8 mouse cellular contexts compared by ENCODE assay signal in genomic region chr6:86793957-86794356, GRCm38 (mm10). TPM values are rescaled to one million over a fixed set of nuclear protein-coding genes. Genes with fewer than 3 reads are reported as not detected.
DNase-seq lines count a peak whose midpoint lies in the region; ATAC-seq and TF ChIP-seq lines count a peak whose summit lies in the region.

No protein-coding gene starts in this region.

- ATAC-seq in hindbrain, embryonic 12.5 days (ENCODE audit: low FRiP score), result no peak
- ATAC-seq in liver, embryonic 13.5 days (ENCODE audit: low read depth), result no peak

- in situ Hi-C loops in ES-E14 (cut with MboI; ENCODE audit: low sequenced_read_pairs in 2 of 2, unreplicated experiment in 2 of 2), result no loop called here

- peak overlapping the region; percentile 71 for H3K9ac ChIP-seq in heart, adult 2 months (ENCODE audit: low read depth, low read length)
- H3K9ac ChIP-seq in ES-E14 (ENCODE audit: insufficient read depth, low read depth, low read length, poor library complexity, severe bottlenecking), result peak overlapping the region; percentile 72
- H3K9ac ChIP-seq in hindbrain, embryonic 12.5 days, result peak overlapping the region; percentile 53; the same call in 1 of the 2 replicates
- H3K9ac ChIP-seq in liver, embryonic 13.5 days, result no peak overlapping the region

- no peak for TF ChIP-seq POLR2A in heart, adult 2 months (IDR thresholded peaks at IDR 0.05; ENCODE audit: insufficient read depth, low read depth, low read length)

- no peaks in the 10 kb centered on the region for H3K36me3 ChIP-seq in heart, adult 2 months (ENCODE audit: control insufficient read depth, insufficient read depth, low read length)
- H3K36me3 ChIP-seq in ES-E14 (ENCODE audit: control insufficient read depth, insufficient read depth, low read length, poor library complexity, severe bottlenecking), result no peaks in the 10 kb centered on the region
- H3K36me3 ChIP-seq in hindbrain, embryonic 12.5 days, result no peaks in the 10 kb centered on the region
- H3K36me3 ChIP-seq in liver, embryonic 13.5 days, result no peaks in the 10 kb centered on the region

- no peaks in the 10 kb centered on the region for H3K27me3 ChIP-seq in heart, adult 2 months (ENCODE audit: control insufficient read depth, insufficient read depth, low read length)
- H3K27me3 ChIP-seq in hindbrain, embryonic 12.5 days, result peaks cover 39% of the 10 kb centered on the region
- peaks cover 67% of the 10 kb centered on the region for H3K27me3 ChIP-seq in liver, embryonic 13.5 days

- intact Hi-C loops in heart, adult 2 months (cut with DNase I), result no loop called here

- H3K27ac ChIP-seq in heart, adult 2 months, result peak overlapping the region; percentile 79
- no peak overlapping the region for H3K27ac ChIP-seq in ES-E14 (ENCODE audit: insufficient read depth, low read depth, low read length, poor library complexity, severe bottlenecking)
- no peak overlapping the region for H3K27ac ChIP-seq in hindbrain, embryonic 12.5 days
- H3K27ac ChIP-seq in liver, embryonic 13.5 days, result no peak overlapping the region

- TF ChIP-seq EP300 in heart, adult 2 months (IDR thresholded peaks at IDR 0.05; ENCODE audit: insufficient read depth, low read depth, low read length), result no peak

- no peak for TF ChIP-seq CTCF in heart, adult 2 months (IDR thresholded peaks at IDR 0.05)

- 62% methylated on average over 5 of the region's 5 CpGs for WGBS in heart, adult 2 months
- WGBS in hindbrain, embryonic 12.5 days, result 51% methylated on average over 5 of the region's 5 CpGs
- WGBS in liver, embryonic 13.5 days (ENCODE audit: insufficient replicate concordance), result 49% methylated on average over 5 of the region's 5 CpGs

- H3K4me2 ChIP-seq in hindbrain, embryonic 12.5 days (replicated peaks), result peak overlapping the region; percentile 93
- peak overlapping the region; percentile 83 for H3K4me2 ChIP-seq in liver, embryonic 13.5 days

- H3K4me1 ChIP-seq in heart, adult 2 months (ENCODE audit: control insufficient read depth, insufficient read depth, low read length), result peaks cover 4% of the 10 kb centered on the region
- H3K4me1 ChIP-seq in ES-E14 (ENCODE audit: control insufficient read depth in 2 of 2, insufficient read depth in 2 of 2, low read length in 2 of 2, poor library complexity in 1 of 2), result peaks cover 7 to 8% of the 10 kb centered on the region in 2 experiments; a peak in 2 of 4 replicates
- H3K4me1 ChIP-seq in hindbrain, embryonic 12.5 days, result peaks cover 11% of the 10 kb centered on the region
- H3K4me1 ChIP-seq in liver, embryonic 13.5 days (replicated peaks), result peaks cover 18% of the 10 kb centered on the region

- no peak for DNase-seq in heart, adult 2 months
- DNase-seq in heart, adult 8-10 months (ENCODE audit: low spot score), result no peak
- no peak for DNase-seq in ES-E14 (ENCODE audit: low read depth, low spot score)
- no peak for DNase-seq in liver, embryonic 13.5 days
- no peak for DNase-seq in frontal cortex, postnatal 36 days (ENCODE audit: low spot score in 2 of 2)
- DNase-seq in right cerebral cortex, adult 2 months (ENCODE audit: low spot score in 2 of 2), result no peak
- DNase-seq in gastrocnemius, adult 18-20 months (ENCODE audit: low spot score), result no peak

- H3K79me2 ChIP-seq in heart, adult 2 months (replicated peaks; ENCODE audit: control insufficient read depth, insufficient read depth, low read length), result no peaks in the 10 kb centered on the region

- no peaks in the 10 kb centered on the region for H3K9me3 ChIP-seq in ES-E14 (ENCODE audit: control insufficient read depth, insufficient read depth, low read depth, low read length)
- H3K9me3 ChIP-seq in hindbrain, embryonic 12.5 days (replicated peaks), result no peaks in the 10 kb centered on the region
- no peaks in the 10 kb centered on the region for H3K9me3 ChIP-seq in liver, embryonic 13.5 days (replicated peaks)

- peak overlapping the region; percentile 83 for H3K4me3 ChIP-seq in heart, adult 2 months
- H3K4me3 ChIP-seq in ES-E14 (ENCODE audit: insufficient read depth in 1 of 2, low read depth in 1 of 2, low read length in 2 of 2, poor library complexity in 1 of 2, severe bottlenecking in 1 of 2), result peak overlapping the region; percentile 72 to 91; a peak in 2 of 4 replicates
- no peak overlapping the region for H3K4me3 ChIP-seq in hindbrain, embryonic 12.5 days
- H3K4me3 ChIP-seq in liver, embryonic 13.5 days (replicated peaks), result peak overlapping the region; percentile 66

TF ChIP-seq in ES-E14, 5 proteins besides CTCF, POLR2A, EP300 and RAD21:
- TF ChIP-seq CHD2 (IDR thresholded peaks at IDR 0.05; ENCODE audit: low read depth, low read length) (no peak), ZNF384 (IDR thresholded peaks at IDR 0.05; ENCODE audit: low read depth, low read length) (no peak), ZC3H11A (IDR thresholded peaks at IDR 0.05; ENCODE audit: borderline replicate concordance, low read depth, low read length) (no peak), HCFC1 (IDR thresholded peaks at IDR 0.05; ENCODE audit: borderline replicate concordance, insufficient read depth, low read length) (no peak), MAFK (IDR thresholded peaks at IDR 0.05; ENCODE audit: insufficient read depth, low read depth, low read length) (no peak)

RNA-seq across cellular contexts. Expression of gene Anxa4, which starts 0.6 kb away (rescaled TPM):
- 10 to 100 TPM; 33.1 to 33.3 TPM for total RNA-seq in heart, adult 2 months (2021)
- polyA plus RNA-seq in heart, adult 2 months (2012; rRNA removed), result 18.1 and 23.4 TPM in 2 replicates
- 10 to 100 TPM; 29.2 to 41.0 (median 37.3) TPM for total RNA-seq in heart, adult 8-10 months (2022)
- 14.0 and 22.1 TPM in 2 replicates for total RNA-seq in ES-E14 (2012; rRNA removed)
- polyA plus RNA-seq in hindbrain, embryonic 12.5 days (2016; fragmentation: Nextera tagmentation; extraction: Ambion mirVana), result 9.9 and 11.3 TPM in 2 replicates
- 28.1 and 31.7 TPM in 2 replicates for polyA plus RNA-seq in liver, embryonic 13.5 days (2015; fragmentation: Nextera tagmentation; extraction: Ambion mirVana)
- 10 to 100 TPM; 14.6 to 28.1 TPM for total RNA-seq in gastrocnemius, adult 18-20 months (2021)

RNA-seq across cellular contexts. Expression of gene Aak1, which starts 55.4 kb away (rescaled TPM):
- total RNA-seq in heart, adult 2 months (2021), result 10 to 100 TPM; 81.6 to 85.5 TPM
- 20.5 and 31.2 TPM in 2 replicates for polyA plus RNA-seq in heart, adult 2 months (2012; rRNA removed)
- total RNA-seq in heart, adult 8-10 months (2022), result 10 to 100 TPM; 75.9 to 93.5 (median 92.3) TPM
- total RNA-seq in ES-E14 (2012; rRNA removed), result 17.5 and 20.0 TPM in 2 replicates
- 37.0 and 47.6 TPM in 2 replicates for polyA plus RNA-seq in hindbrain, embryonic 12.5 days (2016; fragmentation: Nextera tagmentation; extraction: Ambion mirVana)
- 3.4 and 4.3 TPM in 2 replicates for polyA plus RNA-seq in liver, embryonic 13.5 days (2015; fragmentation: Nextera tagmentation; extraction: Ambion mirVana)
- total RNA-seq in gastrocnemius, adult 18-20 months (2021), result 10 to 100 TPM; 30.5 to 46.5 TPM
